Mouse (Mus musculus) ZHBTc4 (cell line): Measurements from ENCODE around the gene Bank1.

Source experiments
- DNase-seq: peaks from one replicate; pipeline ENCODE4 v3.0.0-alpha.2; 2011; ENCODE audit warnings: low read depth, low spot score

Gene Bank1

GRCm38 (mm10) chr3:136106452-136106851 is 219.4 kb downstream of the Bank1 start:
- DNase-seq: no peak

GRCm38 (mm10) chr3:136103339-136103738 is 222.5 kb downstream of the Bank1 start:
- DNase-seq: no peak

GRCm38 (mm10) chr3:136100973-136101500 is 224.8 kb downstream of the Bank1 start:
- no peak for DNase-seq

GRCm38 (mm10) chr3:136100292-136100691 is 225.6 kb downstream of the Bank1 start:
- DNase-seq: no peak

- DNase-seq: no peak
Measured at GRCm38 (mm10) chr3:136086948-136087660, 238.8 kb downstream of the Bank1 start.

- DNase-seq: no peak
Measured at GRCm38 (mm10) chr3:136086431-136086830, 239.4 kb downstream of the Bank1 start.

GRCm38 (mm10) chr3:136085077-136085476 is 240.8 kb downstream of the Bank1 start:
- no peak for DNase-seq

GRCm38 (mm10) chr3:136084066-136084465 is 241.8 kb downstream of the Bank1 start:
- no peak for DNase-seq

- DNase-seq: no peak
Measured at GRCm38 (mm10) chr3:136081264-136081663, 244.6 kb downstream of the Bank1 start.

GRCm38 (mm10) chr3:136078535-136078934 is 247.3 kb downstream of the Bank1 start:
- no peak for DNase-seq

GRCm38 (mm10) chr3:136070394-136070793 is 255.5 kb downstream of the Bank1 start:
- no peak for DNase-seq

- DNase-seq: no peak
Measured at GRCm38 (mm10) chr3:136061907-136062306, 264.0 kb downstream of the Bank1 start.

GRCm38 (mm10) chr3:136050635-136051034 is 275.2 kb downstream of the Bank1 start:
- DNase-seq: no peak

- no peak for DNase-seq
Measured at GRCm38 (mm10) chr3:136050215-136050614, 275.7 kb downstream of the Bank1 start.

GRCm38 (mm10) chr3:136048026-136048425 is 277.8 kb downstream of the Bank1 start:
- DNase-seq: no peak

GRCm38 (mm10) chr3:136045381-136045780 is 280.5 kb downstream of the Bank1 start:
- DNase-seq: no peak

- no peak for DNase-seq
Measured at GRCm38 (mm10) chr3:136040041-136040440, 285.8 kb downstream of the Bank1 start.

GRCm38 (mm10) chr3:136039446-136039845 is 286.4 kb downstream of the Bank1 start:
- DNase-seq: no peak

- DNase-seq: no peak
Measured at GRCm38 (mm10) chr3:136037254-136037653, 288.6 kb downstream of the Bank1 start.

- no peak for DNase-seq
Measured at GRCm38 (mm10) chr3:136035784-136036183, 290.1 kb downstream of the Bank1 start.

GRCm38 (mm10) chr3:136024876-136025275 is 301.0 kb downstream of the Bank1 start:
- no peak for DNase-seq

GRCm38 (mm10) chr3:136017517-136017916 is 308.3 kb downstream of the Bank1 start:
- DNase-seq: no peak

GRCm38 (mm10) chr3:136010616-136011015 is 315.2 kb downstream of the Bank1 start:
- DNase-seq: no peak
